Mouse (Mus musculus) neural tube, embryonic 12.5 days (tissue): ENCODE data around the gene Palld. TPM values are rescaled to one million over a fixed set of nuclear protein-coding genes. Genes with fewer than 3 reads are reported as not detected.

Source experiments
- ATAC-seq: fragments of 200-750 bp; cut with Nextera tagmentation; 2 replicates; pipeline ENCODE4 v1.8.0; 2017; ENCODE audit warnings: low read depth, mild to moderate bottlenecking, moderate TSS enrichment, moderate library complexity; ENCODE audit not compliant: low FRiP score
- H3K27ac ChIP-seq: fragments of 300-500 bp; sonication (generic); 2 replicates; pipeline ENCODE4 v1.5.1; 2016
- H3K27me3 ChIP-seq: fragments of 300-500 bp; sonication (generic); replicated peaks from 2 replicates; pipeline ENCODE4 v1.6.1; 2016; ENCODE audit warnings: mild to moderate bottlenecking
- H3K36me3 ChIP-seq: fragments of 300-500 bp; sonication (generic); 2 replicates; pipeline ENCODE4 v1.6.1; 2016; ENCODE audit warnings: mild to moderate bottlenecking
- H3K4me1 ChIP-seq: fragments of 300-500 bp; sonication (generic); 2 replicates; pipeline ENCODE4 v1.6.1; 2016
- H3K4me2 ChIP-seq: fragments of 300-500 bp; sonication (generic); replicated peaks from 2 replicates; pipeline ENCODE4 v1.6.1; 2016; ENCODE audit warnings: mild to moderate bottlenecking
- H3K4me3 ChIP-seq: fragments of 300-500 bp; sonication (generic); 2 replicates; pipeline ENCODE4 v1.5.1; 2016
- H3K9ac ChIP-seq: fragments of 300-500 bp; sonication (generic); 2 replicates; pipeline ENCODE4 v1.6.1; 2016; ENCODE audit warnings: mild to moderate bottlenecking
- H3K9me3 ChIP-seq: fragments of 300-500 bp; sonication (generic); 2 replicates; pipeline ENCODE4 v1.6.1; 2016; ENCODE audit warnings: mild to moderate bottlenecking
- WGBS: fragments of 180-500 bp; shearing (Covaris S2); methylation state at CpG from one replicate; pipeline ENCODE4 v1.1.7; 2016; 5-methylcytosine and 5-hydroxymethylcytosine counted together
- polyA plus RNA-seq: library from polyadenylated mRNA; unstranded; fragments of >200 nt; fragmentation: Nextera tagmentation; extraction: Ambion mirVana; gene quantifications from 2 replicates; pipeline ENCODE4 v1.2.1, GENCODE M21; 2016

Palld gene
- polyA plus RNA-seq, 1 experiment from 2014 or later, result 46.7 TPM

DNA sequence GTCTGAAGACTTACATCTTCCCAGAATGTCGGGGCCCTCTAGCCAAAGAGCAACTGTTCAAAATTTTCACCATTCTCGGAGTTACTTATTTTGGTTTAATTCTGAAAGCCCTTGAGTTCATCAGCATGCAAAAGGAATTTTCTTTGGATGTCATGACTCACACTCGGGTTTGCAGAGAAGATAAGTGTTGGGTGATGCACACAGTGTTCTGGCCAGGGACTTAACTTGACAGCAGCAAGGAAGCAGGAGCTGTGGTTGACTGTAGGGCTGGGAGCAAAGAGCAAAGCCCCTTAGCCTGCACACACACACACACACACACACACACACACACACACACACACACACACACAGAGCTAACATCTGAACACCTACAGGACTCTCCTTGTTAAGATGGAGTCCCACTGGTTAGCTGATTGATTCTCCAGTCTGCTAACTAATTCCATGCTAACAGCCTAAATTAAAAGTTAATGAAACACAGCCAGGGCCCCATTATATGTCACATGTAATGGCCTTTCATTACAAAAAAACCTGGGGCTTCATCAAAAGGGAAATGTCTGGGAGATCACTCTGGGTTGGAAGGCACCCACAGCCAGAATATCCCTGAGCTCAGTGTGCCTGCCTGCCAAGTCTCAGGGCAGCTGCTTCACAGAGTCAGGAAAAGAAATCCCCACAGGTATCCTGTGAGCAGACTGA, 273.4 kb downstream of the Palld start:
- Histone ChIP-seq H3K9me3 (no peaks in the 10 kb centered on the region), H3K4me3 (no peak overlapping the region), H3K36me3 (no peaks in the 10 kb centered on the region), H3K27ac (no peak overlapping the region), H3K9ac (no peak overlapping the region), H3K4me2 (no peak overlapping the region), H3K27me3 (no peaks in the 10 kb centered on the region), H3K4me1 (peaks cover 7% of the 10 kb centered on the region; the same call in 1 of the 2 replicates)
- 86% methylated on average over 3 of the region's 3 CpGs for WGBS
- peak; percentile 67 for ATAC-seq

DNA sequence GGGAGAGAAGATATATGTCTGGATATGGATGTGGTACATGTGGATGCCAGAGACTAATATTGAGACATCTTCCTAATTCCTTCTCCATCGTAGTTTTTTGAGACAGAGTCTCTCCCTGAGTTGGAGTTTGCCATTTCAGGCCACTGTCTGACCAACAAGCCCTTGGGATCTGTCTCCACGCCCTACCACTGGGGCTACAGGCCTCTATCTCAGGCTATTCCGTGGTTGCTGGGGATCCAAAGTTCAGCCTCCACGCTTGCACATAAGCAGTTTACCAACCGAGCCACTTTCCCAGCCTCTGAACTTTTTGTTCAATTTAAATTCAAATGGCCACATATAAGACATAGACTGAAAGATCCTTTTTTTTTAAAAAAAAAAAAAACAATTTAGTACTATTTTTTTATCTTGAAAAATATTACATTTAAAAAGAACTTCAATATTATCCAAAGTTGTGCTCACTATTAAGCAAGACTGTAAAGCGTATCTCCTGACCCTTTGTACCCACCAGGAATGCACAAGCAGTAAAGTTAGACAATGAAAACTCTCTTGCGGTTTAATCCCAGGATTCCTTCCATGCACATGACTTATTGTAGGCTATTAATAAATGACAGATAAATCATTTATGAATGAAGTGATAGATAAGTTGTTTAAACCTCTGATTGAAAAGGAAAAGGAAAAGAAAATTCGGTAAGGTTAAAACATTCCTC, 276.1 kb downstream of the Palld start:
- Histone ChIP-seq H3K27ac (no peak overlapping the region), H3K27me3 (no peaks in the 10 kb centered on the region), H3K4me1 (peaks cover 16% of the 10 kb centered on the region), H3K4me2 (no peak overlapping the region), H3K36me3 (no peaks in the 10 kb centered on the region), H3K9ac (no peak overlapping the region), H3K4me3 (no peak overlapping the region), H3K9me3 (no peaks in the 10 kb centered on the region)
- WGBS, result 92% methylated on average over 8 of the region's 8 CpGs
- ATAC-seq, result no peak

DNA sequence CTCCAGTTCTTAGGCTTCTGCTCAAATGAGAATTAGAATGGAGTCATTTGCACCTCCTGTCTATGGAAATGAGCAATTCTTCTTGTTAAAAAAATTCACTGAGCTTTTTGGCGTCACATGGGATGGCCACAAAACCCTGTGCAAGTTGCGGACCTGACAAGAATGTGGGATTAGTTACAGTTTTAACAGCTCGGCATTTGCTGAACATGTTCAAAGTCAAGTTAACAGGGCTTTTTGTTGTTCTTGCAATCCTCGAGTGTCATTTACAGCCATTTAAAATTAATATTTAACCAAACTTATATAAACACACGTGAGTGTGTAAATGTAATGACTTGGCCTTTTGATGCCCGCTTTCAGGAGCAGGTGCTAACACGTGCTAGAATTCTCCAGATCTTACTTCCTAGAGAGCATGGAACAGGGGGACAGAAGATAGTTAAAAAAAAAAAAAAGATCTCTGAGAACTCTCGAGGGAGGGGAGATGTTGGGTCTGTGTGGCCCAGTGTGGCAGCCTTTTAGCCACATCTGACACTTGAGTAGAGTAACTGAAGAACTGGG, 276.8 kb downstream of the Palld start:
- H3K4me3 ChIP-seq, result no peak overlapping the region
- ATAC-seq, result no peak
- no peak overlapping the region for H3K9ac ChIP-seq
- H3K4me1 ChIP-seq, result peaks cover 16% of the 10 kb centered on the region
- no peaks in the 10 kb centered on the region for H3K27me3 ChIP-seq
- no peaks in the 10 kb centered on the region for H3K36me3 ChIP-seq
- no peak overlapping the region for H3K4me2 ChIP-seq
- 85% methylated on average over 8 of the region's 8 CpGs for WGBS
- no peaks in the 10 kb centered on the region for H3K9me3 ChIP-seq
- H3K27ac ChIP-seq, result no peak overlapping the region

DNA sequence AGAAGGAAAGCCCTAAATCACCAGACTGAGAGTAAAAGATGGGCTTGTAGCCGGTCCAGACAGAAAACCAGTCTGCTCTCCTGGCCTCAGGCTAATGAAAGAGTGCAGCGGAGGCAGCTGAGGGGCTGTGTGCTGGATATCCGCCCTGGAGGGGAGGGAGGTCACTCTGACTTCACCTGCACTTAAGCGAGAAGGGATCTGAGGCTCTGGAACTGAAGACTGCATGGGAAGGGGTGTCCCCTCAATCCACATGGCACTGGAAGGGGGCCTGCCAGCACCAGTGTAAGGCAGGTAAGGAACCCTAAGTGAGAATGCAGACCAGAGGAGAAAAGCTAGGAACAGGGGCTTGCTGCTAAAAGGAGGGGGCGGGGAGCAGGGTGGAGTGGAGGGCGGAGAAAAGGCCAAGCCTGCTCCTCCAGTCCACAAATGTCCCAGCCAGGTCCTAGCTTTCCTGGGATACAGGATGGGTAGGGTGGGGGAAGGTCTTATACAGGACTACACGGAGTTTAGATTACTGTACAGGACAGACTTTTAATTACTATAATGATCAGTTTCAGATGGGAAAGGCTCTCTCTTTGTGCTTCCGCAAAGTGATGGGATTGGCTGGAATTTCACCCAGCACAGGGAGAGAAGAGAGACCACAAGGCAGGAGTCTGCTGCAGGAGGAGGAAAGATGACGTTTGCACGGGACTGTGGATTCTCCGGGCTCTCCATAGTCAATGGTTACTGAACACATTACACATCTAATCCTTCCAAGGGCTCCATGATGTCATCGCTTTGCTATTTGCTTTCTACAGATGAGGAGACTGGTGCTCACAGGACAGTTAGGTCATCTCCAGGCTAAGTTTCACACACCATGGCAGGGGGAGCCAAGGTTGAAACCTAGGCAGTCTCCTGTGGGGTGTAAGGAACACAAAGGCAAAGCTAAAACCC, 278.7 kb downstream of the Palld start:
- no peaks in the 10 kb centered on the region for H3K9me3 ChIP-seq
- no peaks in the 10 kb centered on the region for H3K27me3 ChIP-seq
- H3K36me3 ChIP-seq, result no peaks in the 10 kb centered on the region
- H3K4me3 ChIP-seq, result no peak overlapping the region
- no peak overlapping the region for H3K27ac ChIP-seq
- H3K4me2 ChIP-seq, result no peak overlapping the region
- H3K4me1 ChIP-seq, result peaks cover 10% of the 10 kb centered on the region
- 25% methylated on average over 12 of the region's 12 CpGs for WGBS
- no peak overlapping the region for H3K9ac ChIP-seq
- peak; percentile 61 for ATAC-seq

DNA sequence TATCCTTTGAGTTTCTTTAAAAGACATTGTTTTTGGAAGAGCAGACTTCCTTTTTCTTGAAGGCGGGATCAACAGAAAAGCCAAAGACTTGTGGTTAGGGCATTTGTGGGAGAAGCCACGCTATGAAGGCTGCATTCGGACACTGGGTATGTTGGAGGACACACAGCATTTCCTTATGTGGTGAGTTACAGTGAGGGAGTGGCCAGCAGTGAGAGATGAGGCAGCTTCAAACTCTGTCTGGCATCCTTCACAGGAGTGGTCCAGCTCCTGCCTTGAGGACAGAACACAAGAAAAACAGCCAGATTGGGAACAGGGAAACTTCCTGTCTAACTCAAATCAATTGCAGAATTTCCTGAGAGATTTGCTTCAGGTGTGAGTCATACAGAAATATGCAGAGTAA, 281.2 kb downstream of the Palld start:
- no peak overlapping the region for H3K4me3 ChIP-seq
- ATAC-seq, result no peak
- H3K9ac ChIP-seq, result no peak overlapping the region
- no peak overlapping the region for H3K4me2 ChIP-seq
- no peaks in the 10 kb centered on the region for H3K9me3 ChIP-seq
- H3K4me1 ChIP-seq, result peaks cover 13% of the 10 kb centered on the region
- no peak overlapping the region for H3K27ac ChIP-seq
- no peaks in the 10 kb centered on the region for H3K27me3 ChIP-seq
- 85% methylated on average over 3 of the region's 3 CpGs for WGBS
- no peaks in the 10 kb centered on the region for H3K36me3 ChIP-seq

DNA sequence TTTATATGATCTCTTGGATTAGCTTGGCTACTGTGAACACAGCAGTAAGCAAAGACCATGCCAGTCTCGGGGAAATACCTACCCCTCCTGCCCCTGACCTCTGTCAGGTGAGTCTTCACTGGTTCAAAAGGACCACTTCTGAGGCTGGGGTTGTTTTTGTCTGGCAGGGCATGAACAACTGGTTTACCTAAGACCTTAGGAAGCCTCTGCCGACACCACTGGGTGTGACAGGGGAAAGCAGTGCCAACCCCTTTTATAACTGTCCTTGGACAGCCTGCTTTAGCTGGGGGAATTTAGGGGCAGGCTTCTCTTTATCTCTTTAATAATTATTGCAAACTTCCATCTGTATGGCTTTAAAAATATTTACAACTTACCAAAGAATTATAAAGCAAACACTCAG, 284.8 kb downstream of the Palld start:
- ATAC-seq, result no peak

DNA sequence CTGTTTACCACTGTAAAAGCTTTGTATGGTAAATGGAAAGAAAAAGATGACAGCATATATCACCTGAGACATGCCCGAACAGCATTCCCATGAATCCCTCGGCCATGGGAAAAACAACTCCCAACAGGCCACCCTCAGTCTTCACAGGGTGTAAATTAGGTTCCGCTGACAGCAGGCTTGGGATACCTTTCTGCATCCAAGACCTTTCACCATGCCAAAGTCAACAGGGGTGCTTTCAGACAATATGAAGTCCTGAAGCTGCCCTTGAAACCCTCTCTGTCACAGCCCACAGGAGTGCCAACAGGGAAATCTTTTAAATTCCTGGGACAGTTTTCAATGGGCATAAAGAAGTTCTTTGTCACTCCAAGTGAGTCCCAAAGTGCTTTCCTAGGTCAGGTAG, 285.4 kb downstream of the Palld start:
- Histone ChIP-seq H3K4me3 (no peak overlapping the region), H3K27me3 (no peaks in the 10 kb centered on the region), H3K4me2 (no peak overlapping the region), H3K9ac (no peak overlapping the region), H3K36me3 (no peaks in the 10 kb centered on the region), H3K4me1 (peaks cover 3% of the 10 kb centered on the region; the same call in 1 of the 2 replicates), H3K9me3 (no peaks in the 10 kb centered on the region), H3K27ac (no peak overlapping the region)
- no peak for ATAC-seq
- WGBS, result 54% methylated on average over 3 of the region's 3 CpGs

More for the DNA sequence above, 284.8 kb downstream of the Palld start:
- H3K27me3 ChIP-seq, result no peaks in the 10 kb centered on the region
- no peak overlapping the region for H3K9ac ChIP-seq
- no peak overlapping the region for H3K4me3 ChIP-seq
- WGBS, result 76% methylated on average over 2 of the region's 2 CpGs
- H3K27ac ChIP-seq, result no peak overlapping the region
- H3K36me3 ChIP-seq, result no peaks in the 10 kb centered on the region
- H3K4me1 ChIP-seq, result peaks cover 3% of the 10 kb centered on the region; the same call in 1 of the 2 replicates
- no peak overlapping the region for H3K4me2 ChIP-seq
- H3K9me3 ChIP-seq, result no peaks in the 10 kb centered on the region

DNA sequence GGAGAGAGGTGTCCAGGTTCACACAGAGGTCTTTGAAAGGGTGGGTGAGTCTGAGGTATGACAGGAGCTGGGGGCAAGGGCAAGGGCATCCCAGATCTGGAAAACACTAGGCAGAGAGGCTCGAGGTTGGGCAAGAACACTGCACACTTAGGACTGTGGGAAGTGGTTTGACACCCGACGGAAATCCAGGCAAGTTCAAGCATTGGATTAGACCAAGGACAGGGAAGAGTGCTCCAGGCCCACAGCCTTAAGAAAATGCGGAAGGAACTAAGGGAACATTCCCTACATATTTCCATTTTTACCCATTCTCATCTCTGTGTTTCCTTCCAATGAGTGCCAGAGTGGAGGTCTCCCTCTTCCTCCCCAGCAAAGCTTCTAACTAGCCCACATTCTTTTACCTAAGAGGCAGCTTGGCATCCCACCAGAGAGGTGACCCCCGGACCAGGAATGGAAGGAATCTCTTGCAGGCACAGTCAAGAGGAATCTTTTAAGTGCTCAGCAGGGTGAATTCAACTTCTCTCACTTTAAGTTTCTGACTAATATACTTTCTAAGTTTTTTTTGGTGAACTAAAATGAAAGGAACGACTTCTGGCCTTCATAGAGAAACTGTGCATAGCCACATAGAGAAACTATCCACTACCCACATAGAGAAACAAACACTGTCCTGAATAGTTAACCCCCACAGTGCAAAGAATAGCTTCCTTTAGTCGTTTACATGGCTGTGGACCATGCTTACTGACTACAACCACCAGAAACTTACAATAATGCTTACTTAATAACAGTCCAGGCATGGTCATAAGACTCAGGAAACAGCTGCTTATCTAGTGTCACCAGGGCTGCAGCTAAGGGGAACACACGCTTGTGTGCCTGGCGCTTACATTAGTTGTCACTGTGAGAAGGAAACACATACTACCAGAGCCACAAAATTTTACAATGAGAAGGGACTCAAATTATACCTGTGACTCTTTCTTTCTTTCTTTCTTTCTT, 286.5 kb downstream of the Palld start:
- no peak overlapping the region for H3K27ac ChIP-seq
- peaks cover 3% of the 10 kb centered on the region; the same call in 1 of the 2 replicates for H3K4me1 ChIP-seq
- no peaks in the 10 kb centered on the region for H3K27me3 ChIP-seq
- WGBS, result 80% methylated on average over 9 of the region's 9 CpGs
- no peak overlapping the region for H3K4me2 ChIP-seq
- H3K9ac ChIP-seq, result no peak overlapping the region
- no peak for ATAC-seq
- no peak overlapping the region for H3K4me3 ChIP-seq
- H3K9me3 ChIP-seq, result no peaks in the 10 kb centered on the region
- no peaks in the 10 kb centered on the region for H3K36me3 ChIP-seq

DNA sequence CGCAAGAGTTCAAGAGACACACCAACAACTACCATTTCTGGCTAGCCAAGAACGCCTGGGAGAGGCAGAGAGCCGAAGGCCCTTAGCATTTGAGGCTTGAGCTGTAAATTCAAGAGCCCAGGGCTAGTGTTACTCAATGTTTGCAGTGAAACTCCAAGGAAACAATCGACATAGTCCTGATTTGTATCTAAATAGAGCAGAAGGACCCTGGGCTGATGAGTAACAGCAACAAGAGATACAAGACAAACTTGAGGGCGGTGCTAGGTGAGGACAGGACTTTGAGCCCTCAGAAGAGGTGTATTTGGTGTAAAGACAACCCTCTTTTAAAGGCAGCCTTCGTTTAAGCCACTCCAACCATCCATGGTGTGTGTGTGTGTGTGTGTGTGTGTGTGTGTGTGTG, 290.7 kb downstream of the Palld start:
- Histone ChIP-seq H3K4me1 (peaks cover 3% of the 10 kb centered on the region; the same call in 1 of the 2 replicates), H3K9ac (no peak overlapping the region), H3K9me3 (no peaks in the 10 kb centered on the region), H3K27ac (no peak overlapping the region), H3K36me3 (no peaks in the 10 kb centered on the region), H3K27me3 (no peaks in the 10 kb centered on the region), H3K4me2 (no peak overlapping the region), H3K4me3 (no peak overlapping the region)
- ATAC-seq, result no peak
- WGBS, result 89% methylated on average over 6 of the region's 6 CpGs

DNA sequence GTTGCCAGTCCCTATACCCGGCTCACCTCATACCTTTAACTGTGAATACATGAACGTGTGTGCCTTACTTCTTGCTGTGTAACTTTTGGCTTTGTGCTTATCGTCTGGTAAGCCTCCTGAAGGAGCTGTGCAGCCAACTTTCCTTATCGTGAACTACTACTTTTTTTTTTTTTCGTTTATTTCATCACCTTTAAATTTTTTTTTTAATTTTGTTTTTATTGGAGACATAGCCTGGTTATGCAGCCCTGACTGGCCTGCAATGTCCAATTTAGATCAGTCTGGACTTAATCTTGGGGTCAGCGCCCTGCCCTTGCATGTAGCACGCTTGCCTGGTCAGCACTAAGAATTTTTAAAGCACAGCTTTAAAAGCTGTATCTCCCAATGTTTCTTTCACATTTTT, 291.4 kb downstream of the Palld start:
- Histone ChIP-seq H3K4me2 (no peak overlapping the region), H3K4me1 (0 out of 2 replicates have a peak, but pooled peaks cover 3% of the 10 kb centered on the region), H3K4me3 (no peak overlapping the region), H3K27me3 (no peaks in the 10 kb centered on the region), H3K9me3 (no peaks in the 10 kb centered on the region), H3K27ac (no peak overlapping the region), H3K9ac (no peak overlapping the region), H3K36me3 (no peaks in the 10 kb centered on the region)
- no peak for ATAC-seq
- 93% methylated on average over 7 of the region's 7 CpGs for WGBS

DNA sequence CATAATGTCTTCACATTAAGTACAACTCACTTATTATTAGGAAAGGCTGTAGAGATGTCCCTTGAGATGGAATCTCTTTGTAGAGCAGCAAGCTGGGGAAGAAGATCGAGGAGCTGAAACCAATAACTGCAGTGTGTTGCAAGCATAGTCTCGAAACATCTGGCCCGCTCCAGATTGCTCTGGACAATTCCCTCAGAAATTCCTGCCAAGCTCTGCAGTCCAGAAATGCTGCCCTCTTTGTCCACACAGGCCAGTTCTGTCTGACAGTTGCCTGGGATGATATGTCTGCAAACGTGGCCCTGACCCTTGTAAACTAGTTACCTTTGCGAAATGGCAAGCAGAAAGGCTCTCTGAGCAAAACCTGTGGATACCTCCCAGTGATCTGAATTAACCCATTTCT, 291.9 kb downstream of the Palld start:
- no peak for ATAC-seq
- H3K4me3 ChIP-seq, result no peak overlapping the region
- H3K27me3 ChIP-seq, result no peaks in the 10 kb centered on the region
- 85% methylated on average over 5 of the region's 5 CpGs for WGBS
- H3K27ac ChIP-seq, result no peak overlapping the region
- no peaks in the 10 kb centered on the region for H3K36me3 ChIP-seq
- H3K4me1 ChIP-seq, result 0 out of 2 replicates have a peak, but pooled peaks cover 3% of the 10 kb centered on the region
- H3K9me3 ChIP-seq, result no peaks in the 10 kb centered on the region
- H3K9ac ChIP-seq, result no peak overlapping the region
- H3K4me2 ChIP-seq, result no peak overlapping the region
